Mouse (Mus musculus) stomach, postnatal 0 days (tissue): ENCODE results near the gene Smc1b.

Source experiments
- CTCF ChIP-seq: IDR thresholded peaks from 2 replicates; pipeline ENCODE4 v1.5.1; 2016; ENCODE audit warnings: antibody characterized with exemption, low read depth, mild to moderate bottlenecking, moderate library complexity
- EP300 ChIP-seq: optimal IDR thresholded peaks from 2 replicates; pipeline ENCODE3; 2016; ENCODE audit warnings: antibody characterized with exemption

DNA sequence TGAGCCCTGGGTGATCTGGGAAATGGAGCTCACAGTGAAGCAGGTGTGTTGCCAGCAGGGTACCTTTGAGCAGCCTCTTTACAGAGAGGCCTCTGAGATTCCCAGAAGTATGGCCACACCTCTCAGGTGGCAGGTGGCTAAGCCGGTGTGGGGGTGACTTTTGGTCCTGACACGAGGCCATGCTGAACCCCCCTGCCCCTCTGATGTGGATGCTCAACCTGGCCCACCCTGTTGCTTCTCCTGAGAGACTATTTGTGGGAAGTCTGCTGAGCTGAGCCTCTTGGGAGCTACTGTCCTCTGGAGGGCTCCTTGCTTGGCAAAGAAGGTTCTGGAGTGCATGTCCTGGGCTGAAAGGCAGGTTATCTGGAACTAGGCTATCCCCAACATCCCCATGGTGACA lies 10.7 kb upstream of the Smc1b start:
- TF ChIP-seq CTCF (no peak), EP300 (no peak)
